Mouse (Mus musculus): Measurements from ENCODE around the gene Coasy. TPM values are rescaled to one million over a fixed set of nuclear protein-coding genes. Genes with fewer than 3 reads are reported as not detected.
A peak's percentile ranks its signal among the peaks of the same experiment; 100 is the strongest.

Gene Coasy
- polyA plus RNA-seq, 1 experiment from 2014 or later = 45.7 TPM

- in situ Hi-C loops (cut with MboI; ENCODE audit: low pct_unique_long_range_greater_than_20kb) = no loop called here
- ATAC-seq (no peak), DNase-seq (ENCODE audit: low read depth, low spot score) (no peak)
- POLR2A ChIA-PET = interaction anchor here (0.8 kb wide), 1 partner anchor 31 kb away, joined by 4 read pairs; no protein-coding TSS in a partner anchor
- CTCF ChIA-PET = interaction anchor here (0.9 kb wide), 1 partner anchor 49 kb away, joined by 4 read pairs; no protein-coding TSS in a partner anchor
- TF ChIP-seq CTCF (IDR thresholded peaks at IDR 0.05) = no peak
- no peaks in the 10 kb centered on the region for H3K27me3 ChIP-seq
Observed at GRCm38 (mm10) chr11:101127075-101127474, 44.7 kb downstream of the Coasy start.

DNA sequence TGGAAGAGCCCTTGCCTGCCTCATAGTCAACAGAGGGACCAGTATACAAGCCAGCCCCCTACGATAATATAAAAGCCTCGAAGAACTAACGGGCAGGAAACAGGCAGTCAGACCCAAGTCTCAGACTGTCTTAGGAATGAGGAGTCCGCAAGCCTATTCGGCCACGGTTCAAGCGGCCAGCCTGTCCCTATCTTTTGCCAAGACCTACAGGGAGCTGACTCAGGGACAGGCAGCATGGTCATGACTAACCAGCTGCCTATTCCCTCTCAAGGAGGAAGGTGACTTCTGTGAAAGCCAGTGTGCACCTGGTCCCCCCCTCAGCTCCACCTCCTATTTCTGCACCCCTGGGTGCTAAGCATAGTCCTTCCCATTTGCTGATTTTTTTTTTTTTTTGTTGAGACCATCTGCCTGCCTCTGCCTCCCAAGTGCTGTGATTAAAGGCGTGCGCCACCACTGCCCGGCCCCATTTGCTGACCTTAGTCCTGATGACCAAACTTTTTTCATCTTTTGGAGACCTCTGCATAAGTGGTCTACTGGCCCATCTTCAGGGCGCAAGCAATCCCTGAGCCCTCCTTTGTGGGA lies 46.7 kb downstream of the Coasy start:
- no peaks in the 10 kb centered on the region for H3K27me3 ChIP-seq
- in situ Hi-C loops (cut with MboI; ENCODE audit: low pct_unique_long_range_greater_than_20kb) = no loop called here
- ChIA-PET POLR2A (interaction anchor here (0.6 to 1.0 kb wide), 3 partner anchors 9 to 150 kb away, joined by 3 to 5 read pairs (median 3); no protein-coding TSS in a partner anchor), CTCF (interaction anchor here (1.3 kb wide), 1 partner anchor 48 kb away, joined by 3 read pairs; no protein-coding TSS in a partner anchor)
- DNase-seq (ENCODE audit: low read depth, low spot score) = no peak
- no peak for TF ChIP-seq CTCF (IDR thresholded peaks at IDR 0.05)
- peak; percentile 39 for ATAC-seq

- DNase-seq (ENCODE audit: low read depth, low spot score) (no peak), ATAC-seq (peak; percentile 12)
- POLR2A ChIA-PET = interaction anchor here (1.0 to 1.9 kb wide), 2 partner anchors 11 to 51 kb away, joined by 3 to 5 read pairs; partner anchors contain the start of genes Retreg3 and Tubg1
- no peaks in the 10 kb centered on the region for H3K27me3 ChIP-seq
- TF ChIP-seq CTCF (IDR thresholded peaks at IDR 0.05) = no peak
- CTCF ChIA-PET = interaction anchor here (1.5 kb wide), 1 partner anchor 8 kb away, joined by 3 read pairs; no protein-coding TSS in a partner anchor
- in situ Hi-C loops (cut with MboI; ENCODE audit: low pct_unique_long_range_greater_than_20kb) = no loop called here
Observed at GRCm38 (mm10) chr11:101130056-101130756, 47.8 kb downstream of the Coasy start.

- in situ Hi-C loops (cut with MboI; ENCODE audit: low pct_unique_long_range_greater_than_20kb) = no loop called here
- TF ChIP-seq CTCF (IDR thresholded peaks at IDR 0.05) = no peak
- ChIA-PET CTCF (interaction anchor here (1.3 to 1.5 kb wide), 2 partner anchors 8 to 41 kb away, joined by 3 read pairs; no protein-coding TSS in a partner anchor), POLR2A (interaction anchor here (1.9 kb wide), 1 partner anchor 12 kb away, joined by 5 read pairs; the partner anchor contains the start of genes Retreg3 and Tubg1)
- H3K27me3 ChIP-seq = no peaks in the 10 kb centered on the region
- DNase-seq (ENCODE audit: low read depth, low spot score) = no peak
- ATAC-seq = no peak
Observed at GRCm38 (mm10) chr11:101131187-101131586, 48.8 kb downstream of the Coasy start.

GRCm38 (mm10) chr11:101131701-101132100 lies 49.3 kb downstream of the Coasy start:
- no peaks in the 10 kb centered on the region for H3K27me3 ChIP-seq
- peak; percentile 61 for TF ChIP-seq CTCF (IDR thresholded peaks at IDR 0.05)
- no peak for ATAC-seq
- no peak for DNase-seq (ENCODE audit: low read depth, low spot score)
- ChIA-PET CTCF (interaction anchor here (0.9 to 1.3 kb wide), 2 partner anchors 21 to 41 kb away, joined by 3 read pairs; no protein-coding TSS in a partner anchor), POLR2A (interaction anchor here (1.9 kb wide), 1 partner anchor 12 kb away, joined by 5 read pairs; the partner anchor contains the start of genes Retreg3 and Tubg1)
- in situ Hi-C loops (cut with MboI; ENCODE audit: low pct_unique_long_range_greater_than_20kb) = no loop called here

DNA sequence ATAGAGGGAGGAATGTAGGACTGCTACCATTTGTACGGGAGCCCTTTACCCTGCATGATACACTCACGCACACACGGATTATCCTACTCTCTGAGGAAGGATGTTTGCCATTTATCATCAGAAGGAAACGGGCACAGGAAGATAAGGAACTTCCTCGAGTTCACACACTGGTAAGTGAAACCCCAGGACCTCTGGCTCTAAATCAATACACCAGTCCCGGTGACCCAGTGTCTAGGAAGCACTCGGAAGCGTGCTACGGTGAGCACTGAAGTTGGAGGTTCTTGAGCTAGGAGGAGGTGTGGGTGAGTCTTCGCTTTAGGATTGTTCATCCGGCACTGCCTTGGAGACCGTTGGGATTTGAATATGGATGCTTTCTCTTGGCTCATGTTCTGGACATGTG lies 50.7 kb downstream of the Coasy start:
- POLR2A ChIA-PET = no interaction called here
- CTCF ChIA-PET = no interaction called here
- no peaks in the 10 kb centered on the region for H3K27me3 ChIP-seq
- in situ Hi-C loops (cut with MboI; ENCODE audit: low pct_unique_long_range_greater_than_20kb) = no loop called here
- ATAC-seq = no peak
- TF ChIP-seq CTCF (IDR thresholded peaks at IDR 0.05) = no peak
- DNase-seq (ENCODE audit: low read depth, low spot score) = no peak

GRCm38 (mm10) chr11:101134217-101134865 lies 52.0 kb downstream of the Coasy start:
- no peaks in the 10 kb centered on the region for H3K27me3 ChIP-seq
- DNase-seq (ENCODE audit: low read depth, low spot score) = no peak
- in situ Hi-C loops (cut with MboI; ENCODE audit: low pct_unique_long_range_greater_than_20kb) = no loop called here
- ChIA-PET CTCF (no interaction called here), POLR2A (interaction anchor here (1.4 kb wide), 1 partner anchor 35 kb away, joined by 4 read pairs; no protein-coding TSS in a partner anchor)
- no peak for ATAC-seq
- no peak for TF ChIP-seq CTCF (IDR thresholded peaks at IDR 0.05)

Other genes starting within 250 kb of the Coasy start
- 26.8 TPM for gene Stat5b, start 231.8 kb upstream of the Coasy start, polyA plus RNA-seq (2021)
- 14.4 TPM for gene Stat5a, start 223.2 kb upstream of the Coasy start, polyA plus RNA-seq (2021)
- 152 TPM for gene Stat3, start 143.0 kb upstream of the Coasy start, polyA plus RNA-seq (2021)
- gene Cavin1, start 111.7 kb upstream of the Coasy start, polyA plus RNA-seq (2021) = 211 TPM
- 141 TPM for gene Atp6v0a1, start 73.1 kb upstream of the Coasy start, polyA plus RNA-seq (2021)
- 46.4 TPM for gene Naglu, start 12.6 kb upstream of the Coasy start, polyA plus RNA-seq (2021)
- 0.83 TPM for gene Hsd17b1, start 4.2 kb upstream of the Coasy start, polyA plus RNA-seq (2021)
- gene Mlx, start 4.7 kb downstream of the Coasy start, polyA plus RNA-seq (2021) = 44.5 TPM
- gene Psmc3ip, start 12.9 kb downstream of the Coasy start, polyA plus RNA-seq (2021) = 20.6 TPM
- 72.2 TPM for gene Retreg3, start 37.3 kb downstream of the Coasy start, polyA plus RNA-seq (2021)
- 70.2 TPM for gene Tubg1, start 37.4 kb downstream of the Coasy start, polyA plus RNA-seq (2021)
- gene Tubg2, start 73.3 kb downstream of the Coasy start, polyA plus RNA-seq (2021) = 3.5 TPM
- 10.8 TPM for gene Cntnap1, start 88.0 kb downstream of the Coasy start, polyA plus RNA-seq (2021)
- 33.3 TPM for gene Plekhh3, start 88.8 kb downstream of the Coasy start, polyA plus RNA-seq (2021)
- gene Ccr10, start 92.9 kb downstream of the Coasy start, polyA plus RNA-seq (2021) = 0.95 TPM
- 52.0 TPM for gene Ezh1, start 143.9 kb downstream of the Coasy start, polyA plus RNA-seq (2021)
- 27.3 TPM for gene Ramp2, start 163.5 kb downstream of the Coasy start, polyA plus RNA-seq (2021)
- 104 TPM for gene Vps25, start 171.1 kb downstream of the Coasy start, polyA plus RNA-seq (2021)
- gene Wnk4, start 178.0 kb downstream of the Coasy start, polyA plus RNA-seq (2021) = 53.9 TPM
- 1.0 TPM for gene Cntd1, start 196.4 kb downstream of the Coasy start, polyA plus RNA-seq (2021)
- 118 TPM for gene Coa3, start 196.5 kb downstream of the Coasy start, polyA plus RNA-seq (2021)
- gene Becn1, start 219.7 kb downstream of the Coasy start, polyA plus RNA-seq (2021) = 203 TPM
- 101 TPM for gene Psme3, start 233.6 kb downstream of the Coasy start, polyA plus RNA-seq (2021)
- gene Aoc2, start 242.5 kb downstream of the Coasy start, polyA plus RNA-seq (2021) = 2.3 TPM
- 0.04 TPM for gene Aoc3, start 248.0 kb downstream of the Coasy start, polyA plus RNA-seq (2021)